Mouse (Mus musculus) neural tube, embryonic 14.5 days (tissue): ENCODE results near the gene Mettl21e. TPM values are rescaled to one million over a fixed set of nuclear protein-coding genes. Genes with fewer than 3 reads are reported as not detected.
A peak's percentile ranks its signal among the peaks of the same experiment; 100 is the strongest.

Source experiments
- ATAC-seq: fragments of 200-750 bp; cut with Nextera tagmentation; 2 replicates; pipeline ENCODE4 v1.8.0; 2017; ENCODE audit warnings: low read depth, mild to moderate bottlenecking, moderate TSS enrichment, moderate library complexity
- H3K27ac ChIP-seq: fragments of 300-500 bp; sonication (generic); 2 replicates; pipeline ENCODE4 v1.5.1; 2014; ENCODE audit warnings: low read depth, mild to moderate bottlenecking, control low read depth, low read length, moderate library complexity, mixed read lengths
- H3K27me3 ChIP-seq: fragments of 300-500 bp; sonication (generic); 2 replicates; pipeline ENCODE4 v1.6.1; 2014; ENCODE audit warnings: low read length; ENCODE audit not compliant: control insufficient read depth, insufficient read depth
- H3K36me3 ChIP-seq: fragments of 300-500 bp; sonication (generic); 2 replicates; pipeline ENCODE4 v1.6.1; 2014; ENCODE audit warnings: low read length, mixed read lengths; ENCODE audit not compliant: control insufficient read depth, insufficient read depth
- H3K4me1 ChIP-seq: fragments of 300-500 bp; sonication (generic); 2 replicates; pipeline ENCODE4 v1.6.1; 2014; ENCODE audit warnings: low read length; ENCODE audit not compliant: control insufficient read depth, insufficient read depth
- H3K4me2 ChIP-seq: fragments of 300-500 bp; sonication (generic); 2 replicates; pipeline ENCODE4 v1.6.1; 2014; ENCODE audit warnings: mild to moderate bottlenecking, low read depth, low read length, control low read depth
- H3K4me3 ChIP-seq: fragments of 300-500 bp; sonication (generic); 2 replicates; pipeline ENCODE4 v1.5.1; 2014; ENCODE audit warnings: low read depth, low read length, control low read depth, mixed read lengths
- H3K9ac ChIP-seq: fragments of 300-500 bp; sonication (generic); replicated peaks from 2 replicates; pipeline ENCODE4 v1.6.1; 2014; ENCODE audit warnings: low read depth, mild to moderate bottlenecking, control low read depth, low read length, mixed read lengths
- H3K9me3 ChIP-seq: fragments of 300-500 bp; sonication (generic); 2 replicates; pipeline ENCODE4 v1.6.1; 2016; ENCODE audit warnings: low read length; ENCODE audit not compliant: control insufficient read depth
- WGBS: fragments of 180-500 bp; shearing (Covaris S2); extraction: QIAGEN DNeasy Blood & Tissue Kit; methylation state at CpG from one replicate; pipeline ENCODE4 v1.1.7; 2014; 5-methylcytosine and 5-hydroxymethylcytosine counted together
- polyA plus RNA-seq: library from polyadenylated mRNA; unstranded; fragments of >200 nt; fragmentation: Nextera tagmentation; extraction: Ambion mirVana; gene quantifications from 2 replicates; pipeline ENCODE4 v1.2.1, GENCODE M21; 2014

Mettl21e gene
- polyA plus RNA-seq, 1 experiment from 2014 or later = not detected

GRCm38 (mm10) chr1:44161818-44162217 is 56.9 kb downstream of the Mettl21e start:
- no peak for ATAC-seq
- WGBS = 96% methylated on average over 6 of the region's 6 CpGs
- Histone ChIP-seq H3K27me3 (no peaks in the 10 kb centered on the region), H3K9me3 (no peaks in the 10 kb centered on the region), H3K4me3 (no peak overlapping the region), H3K36me3 (peaks cover 64% of the 10 kb centered on the region), H3K27ac (no peak overlapping the region), H3K4me1 (no peaks in the 10 kb centered on the region), H3K9ac (no peak overlapping the region), H3K4me2 (no peak overlapping the region)

GRCm38 (mm10) chr1:44158317-44158716 is 60.4 kb downstream of the Mettl21e start:
- peaks cover 39% of the 10 kb centered on the region for H3K36me3 ChIP-seq
- no peak overlapping the region for H3K9ac ChIP-seq
- H3K4me1 ChIP-seq = no peaks in the 10 kb centered on the region
- 83% methylated on average over 6 of the region's 6 CpGs for WGBS
- H3K9me3 ChIP-seq = no peaks in the 10 kb centered on the region
- H3K27ac ChIP-seq = no peak overlapping the region
- H3K4me3 ChIP-seq = no peak overlapping the region
- ATAC-seq = no peak
- no peaks in the 10 kb centered on the region for H3K27me3 ChIP-seq
- H3K4me2 ChIP-seq = no peak overlapping the region

GRCm38 (mm10) chr1:44155287-44155686 is 63.5 kb downstream of the Mettl21e start:
- WGBS = 96% methylated on average over 4 of the region's 4 CpGs
- H3K4me3 ChIP-seq = no peak overlapping the region
- H3K9ac ChIP-seq = no peak overlapping the region
- peaks cover 13% of the 10 kb centered on the region; the same call in 1 of the 2 replicates for H3K36me3 ChIP-seq
- H3K4me2 ChIP-seq = no peak overlapping the region
- H3K27me3 ChIP-seq = no peaks in the 10 kb centered on the region
- no peaks in the 10 kb centered on the region for H3K4me1 ChIP-seq
- H3K9me3 ChIP-seq = no peaks in the 10 kb centered on the region
- ATAC-seq = peak; percentile 14; the same call in 1 of the 2 replicates
- H3K27ac ChIP-seq = no peak overlapping the region

Other genes starting within 250 kb of the Mettl21e start
- gene Mettl21c, start 198.9 kb downstream of the Mettl21e start, polyA plus RNA-seq = 1.7 and 2.1 TPM in 2 replicates
- gene Gm8251, start 157.0 kb downstream of the Mettl21e start, polyA plus RNA-seq = 0.04 and 0.08 TPM in 2 replicates
- gene Tex30, start 116.5 kb downstream of the Mettl21e start, polyA plus RNA-seq = 40.1 and 45.4 TPM in 2 replicates
- gene Kdelc1, start 100.2 kb downstream of the Mettl21e start, polyA plus RNA-seq = 25.3 and 30.1 TPM in 2 replicates
- 34.8 and 41.5 TPM in 2 replicates for gene Bivm, start 100.0 kb downstream of the Mettl21e start, polyA plus RNA-seq
- gene Ercc5, start 71.2 kb downstream of the Mettl21e start, polyA plus RNA-seq = 29.9 and 38.3 TPM in 2 replicates